Mouse (Mus musculus): ENCODE measurements around the gene Sec14l5.

DNA sequence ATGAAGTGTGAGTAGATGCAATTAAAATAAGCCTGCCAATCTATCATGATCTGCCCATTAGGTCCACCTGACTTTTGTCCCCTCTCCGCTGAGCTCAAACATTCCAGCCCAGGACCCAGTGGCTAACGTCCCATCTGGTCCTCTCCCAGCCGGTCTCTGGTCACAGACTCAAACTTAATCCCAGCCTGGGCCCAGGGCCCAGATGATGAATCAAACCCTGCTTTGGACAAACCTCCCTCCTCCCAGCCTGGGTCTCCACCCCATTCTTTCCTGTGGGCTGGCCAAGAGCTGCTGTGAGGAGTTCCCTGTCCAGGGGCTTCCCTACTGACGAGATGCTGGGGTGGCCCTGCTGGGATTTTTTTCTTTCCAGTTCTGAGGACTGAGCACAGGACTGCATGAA is 7.2 kb upstream of the Sec14l5 start:
- TF ChIP-seq CTCF (conservative IDR thresholded peaks at IDR 0.05; ENCODE audit: low read length) (no peak), NANOG (IDR thresholded peaks at IDR 0.05; ENCODE audit: borderline replicate concordance, low read length) (no peak), POU5F1 (IDR thresholded peaks at IDR 0.05; ENCODE audit: borderline replicate concordance, low read length) (no peak)
